Mouse (Mus musculus) B cell, adult 2 months (primary cell): ENCODE measurements around the gene Ski.
A peak's percentile ranks its signal among the peaks of the same experiment; 100 is the strongest.

Source experiments
- DNase-seq, 2 experiments: peaks; one replicate each; pipeline ENCODE4 v3.0.0; 2022

The Ski gene

DNA sequence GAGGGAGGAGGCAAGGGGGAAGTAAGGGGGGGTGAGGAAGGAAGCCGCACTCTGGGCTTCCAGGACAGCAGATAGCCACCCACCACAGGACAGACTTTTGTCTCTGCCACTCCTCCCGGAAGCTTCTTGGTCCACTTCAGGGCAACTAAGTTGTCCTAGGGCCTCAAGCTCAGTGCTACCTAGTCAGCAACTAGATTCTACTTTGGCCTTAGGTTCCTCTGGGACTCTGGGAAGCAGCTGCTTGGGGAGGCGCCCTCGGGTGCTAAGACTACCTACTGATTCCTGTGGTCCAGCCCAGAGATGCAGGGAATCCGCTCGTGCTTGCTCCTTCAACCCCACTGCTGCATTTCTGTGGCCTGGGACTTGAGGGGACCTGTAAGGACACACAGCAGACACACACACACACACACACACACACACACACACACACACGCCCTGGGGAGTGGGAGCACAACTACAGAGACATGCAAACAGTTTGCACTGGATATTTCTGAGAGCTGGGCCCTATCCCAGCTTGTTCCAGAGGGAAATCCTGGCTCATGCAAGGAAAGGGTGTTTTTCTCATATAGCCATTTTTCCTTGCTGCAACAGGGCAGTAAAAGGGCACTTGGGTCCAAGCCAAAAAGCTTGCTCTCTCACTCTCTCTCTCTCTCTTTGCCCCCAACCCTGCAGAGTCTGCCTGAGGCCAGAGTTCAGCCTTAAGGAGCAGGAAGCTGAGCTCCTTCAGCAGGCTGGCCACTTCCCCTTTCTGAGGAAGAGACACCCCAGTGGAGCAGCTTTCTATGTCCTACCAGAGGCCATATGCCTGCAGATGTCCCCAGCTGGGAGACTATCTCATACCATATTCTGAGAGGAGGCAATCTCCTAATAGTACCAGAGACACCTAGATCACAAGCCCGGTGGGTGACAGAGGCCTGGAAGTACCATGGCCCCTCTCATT is 12.2 kb upstream of the Ski start:
- DNase-seq, result peak; percentile 52 to 58

DNA sequence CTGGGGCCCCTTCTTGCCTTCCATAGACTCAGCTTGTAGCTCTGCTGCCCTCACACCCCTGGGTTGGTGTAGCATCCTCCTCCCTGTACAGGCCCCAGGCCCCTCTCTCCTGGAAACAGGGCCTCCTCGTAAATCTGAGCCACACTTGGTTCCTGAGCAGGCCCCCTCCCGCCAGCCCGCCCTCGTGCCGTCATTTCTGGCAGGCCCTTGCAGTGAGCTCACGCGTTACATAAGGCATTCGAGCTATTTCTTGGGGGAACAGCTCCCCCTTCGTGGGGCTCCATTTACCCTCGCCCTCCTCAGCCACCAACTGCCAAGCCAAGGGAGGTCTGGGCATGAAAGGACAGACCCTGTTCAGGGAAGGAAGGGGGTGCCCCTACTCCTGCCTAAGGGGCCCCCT is 11.5 kb upstream of the Ski start:
- DNase-seq, result peak in 1 of 2 experiments; percentile 11

- no peak for DNase-seq
Measured at GRCm38 (mm10) chr4:155228461-155228860, 6.1 kb upstream of the Ski start.

DNA sequence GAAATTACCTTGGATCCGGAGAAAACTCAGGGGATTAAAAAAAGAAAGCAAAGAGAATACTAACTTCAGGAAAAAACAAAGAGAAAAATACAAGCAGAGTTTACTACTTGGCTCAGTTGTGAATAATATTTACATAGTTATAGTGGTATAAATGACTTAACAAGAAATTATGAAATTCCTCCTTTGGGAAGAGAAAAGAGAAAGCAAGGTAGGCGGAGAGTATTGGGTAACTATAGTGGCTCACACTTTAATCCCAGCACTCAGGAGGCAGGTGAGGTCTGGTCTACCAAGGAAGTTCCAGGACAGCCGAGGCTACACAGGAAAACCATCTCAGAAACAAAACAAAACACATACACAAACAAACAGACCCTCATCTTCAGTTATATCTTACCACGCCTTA is 5.6 kb upstream of the Ski start:
- no peak for DNase-seq

GRCm38 (mm10) chr4:155225918-155226317 is 3.5 kb upstream of the Ski start:
- no peak for DNase-seq

GRCm38 (mm10) chr4:155223594-155224528 is 1.5 kb upstream of the Ski start:
- DNase-seq, result no peak

- DNase-seq, result peak; percentile 98
Measured at GRCm38 (mm10) chr4:155222841-155223593, 625 bp upstream of the Ski start.

GRCm38 (mm10) chr4:155221599-155222551 is 517 bp downstream of the Ski start:
- DNase-seq, result peak; percentile 59 to 66

DNA sequence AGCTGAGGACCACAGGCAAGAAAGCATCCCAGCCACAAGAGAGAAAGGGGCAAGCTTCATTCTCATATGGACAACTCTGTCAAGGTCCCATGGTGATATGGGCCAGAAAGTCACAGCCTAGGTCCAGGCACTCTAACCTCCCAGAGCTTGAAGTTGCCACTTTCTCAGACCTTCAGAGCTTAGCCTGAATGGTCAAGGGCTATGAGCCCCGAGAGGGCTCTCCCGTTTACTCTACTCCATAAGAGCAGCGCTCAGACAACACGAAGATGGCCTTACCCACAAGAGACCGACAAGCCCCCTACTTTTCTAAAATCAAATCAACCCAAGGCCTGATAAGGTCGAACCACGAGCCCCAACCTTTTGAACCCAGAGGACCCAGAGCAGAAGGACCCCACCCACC is 1.3 kb downstream of the Ski start:
- DNase-seq, result no peak

DNA sequence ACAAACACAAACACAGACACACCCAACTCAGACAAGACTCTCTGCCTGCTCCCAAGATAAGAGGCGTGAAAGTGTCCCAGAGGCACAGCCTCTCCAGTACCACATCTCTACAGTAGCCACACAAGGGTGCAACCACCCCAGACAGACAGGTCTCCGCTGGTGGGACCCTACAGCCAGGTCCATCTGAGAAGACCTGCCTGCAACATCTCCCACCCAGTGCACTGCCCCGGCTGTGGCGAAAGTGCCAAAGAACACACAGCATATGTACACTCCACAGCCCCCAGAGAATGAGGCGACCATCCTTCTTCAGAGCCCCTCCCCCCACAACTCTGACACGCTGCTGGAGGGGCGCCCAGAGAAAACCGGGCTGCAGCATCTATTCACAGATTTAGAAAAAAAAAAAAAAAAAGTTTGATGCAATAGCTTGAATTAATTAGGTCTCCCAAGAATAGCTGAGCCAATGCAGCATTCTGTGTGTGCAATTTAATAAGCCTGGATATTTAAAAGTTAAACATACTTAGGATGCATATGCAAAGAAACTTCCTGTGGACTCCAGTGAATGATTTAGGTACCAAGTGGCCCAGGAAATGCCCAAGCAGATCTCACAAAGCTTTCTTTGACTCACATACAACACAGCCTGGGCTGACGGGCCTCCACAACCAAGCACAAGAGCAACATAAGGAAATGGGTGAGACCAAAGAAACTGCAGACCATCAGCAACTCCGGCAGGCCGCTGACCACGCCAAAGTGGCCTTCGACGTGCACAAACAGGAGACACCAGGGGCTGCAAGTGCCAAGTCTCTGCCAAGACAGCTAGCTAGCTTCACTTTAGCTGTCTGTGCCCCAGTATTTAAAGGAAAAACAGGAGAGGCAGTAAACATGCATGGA is 1.9 kb downstream of the Ski start:
- peak; percentile 15 to 19 for DNase-seq

DNA sequence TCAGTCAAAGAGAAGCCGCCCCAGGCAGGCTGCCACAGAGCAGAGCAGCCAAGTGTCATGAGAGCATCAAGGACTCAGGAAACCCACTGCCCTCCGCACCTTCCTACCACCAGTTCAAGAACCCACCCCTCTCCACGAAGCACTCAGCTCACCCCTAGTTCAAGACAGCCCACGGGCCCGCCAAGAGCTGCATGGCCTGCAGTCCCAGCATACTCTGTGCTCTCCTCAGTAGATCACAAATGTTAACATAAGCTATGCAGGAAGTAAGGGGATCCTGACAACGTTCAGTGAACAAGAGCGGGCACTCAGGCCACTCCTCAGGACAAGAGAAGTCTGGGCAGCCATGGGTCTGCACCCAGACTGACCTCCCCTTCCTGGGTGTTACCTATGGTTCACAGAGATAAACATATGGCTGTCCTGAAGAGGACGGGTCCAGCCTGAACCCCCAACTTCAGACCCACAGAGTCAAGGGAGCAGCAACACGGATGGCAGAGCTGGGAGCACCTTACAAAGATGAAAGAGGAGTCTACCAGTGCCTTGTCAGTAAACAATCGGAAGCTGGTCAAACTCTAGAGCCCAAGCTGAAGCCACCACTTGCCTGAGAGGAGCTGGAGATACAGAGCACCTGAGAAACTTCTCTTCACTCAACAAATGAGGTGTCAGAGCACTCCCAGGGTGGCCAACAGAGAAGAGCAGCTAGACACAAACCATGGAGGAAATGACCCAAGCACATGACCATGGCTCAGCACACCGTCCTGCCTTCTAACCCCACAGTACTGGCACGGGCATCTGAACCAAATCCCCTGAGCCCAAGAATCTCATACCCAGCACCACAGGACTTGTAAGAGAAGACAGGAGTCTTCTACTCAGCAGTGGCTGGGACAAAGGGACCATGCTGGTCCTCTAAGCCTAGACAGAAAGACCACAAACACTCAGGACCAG is 2.9 kb downstream of the Ski start:
- peak in 1 of 2 experiments; percentile 28 for DNase-seq

DNA sequence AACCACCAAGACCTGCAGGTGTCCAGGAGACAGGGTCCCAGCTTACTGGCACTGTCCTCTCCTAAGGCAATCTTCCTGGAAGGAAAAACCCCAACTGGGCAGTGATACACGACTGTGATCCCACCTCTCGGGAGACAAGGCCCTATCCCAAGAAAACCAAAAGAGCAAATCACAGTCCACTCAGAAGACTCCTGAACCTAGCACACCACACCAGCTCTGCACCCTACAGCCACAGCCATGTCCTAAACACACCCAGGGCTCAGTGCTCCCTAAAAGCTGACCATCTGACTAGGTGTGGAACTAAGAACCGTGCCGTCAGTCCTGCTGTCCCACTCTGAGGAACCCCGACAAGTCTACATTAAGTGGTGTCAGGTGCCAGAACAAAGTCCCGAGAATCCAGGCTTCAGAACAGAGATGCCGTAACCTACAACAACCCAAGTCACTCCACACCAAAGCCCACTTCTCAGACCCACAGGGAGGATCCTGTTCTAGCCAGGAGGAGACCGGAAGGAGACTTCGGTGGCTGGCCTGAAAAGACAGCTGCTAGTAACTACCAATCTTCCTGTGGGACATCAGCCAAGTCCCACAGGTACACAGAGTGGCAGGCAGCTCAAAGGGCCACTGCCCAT is 4.2 kb downstream of the Ski start:
- no peak for DNase-seq

DNA sequence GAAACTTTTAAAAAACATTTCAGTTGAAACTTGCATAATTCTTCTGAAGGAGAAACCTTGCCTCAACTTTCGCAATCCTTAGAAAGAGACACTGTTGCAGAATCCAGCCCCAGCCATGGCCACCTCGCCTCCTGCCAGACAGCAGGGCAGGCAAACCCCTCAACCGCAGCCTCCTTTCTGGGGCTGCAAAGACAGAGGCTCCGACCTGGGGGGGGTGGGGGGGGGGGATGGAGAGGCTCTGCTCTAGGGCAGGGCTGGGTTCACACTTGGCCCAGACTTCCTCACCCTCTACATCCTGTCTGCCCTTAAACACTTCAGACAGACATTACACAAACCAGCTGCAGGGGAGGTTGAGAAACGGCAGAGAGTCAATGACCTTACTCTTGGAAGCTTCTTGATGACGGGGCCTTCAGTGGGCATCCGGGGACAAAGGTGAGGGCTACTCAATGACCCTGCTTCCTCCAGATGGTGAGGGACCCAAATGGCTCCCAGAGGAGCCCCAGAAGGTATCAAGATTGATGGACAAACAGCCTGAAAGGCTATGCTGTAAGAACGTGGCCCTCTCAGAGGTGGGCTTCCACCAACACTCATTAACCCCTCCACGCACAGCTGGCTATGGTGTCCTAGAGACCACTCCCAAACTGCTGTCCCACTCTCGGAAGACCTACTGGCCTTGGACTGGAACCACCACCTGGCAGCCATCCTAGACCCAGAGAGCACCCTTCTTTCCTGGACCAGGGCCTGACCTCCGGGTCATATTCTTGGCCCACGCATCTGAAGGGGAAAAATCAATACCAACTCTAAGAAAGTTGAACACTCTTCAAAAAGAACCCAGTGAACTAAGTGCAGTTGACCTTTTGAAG is 4.9 kb downstream of the Ski start:
- DNase-seq, result peak; percentile 33 to 36

DNA sequence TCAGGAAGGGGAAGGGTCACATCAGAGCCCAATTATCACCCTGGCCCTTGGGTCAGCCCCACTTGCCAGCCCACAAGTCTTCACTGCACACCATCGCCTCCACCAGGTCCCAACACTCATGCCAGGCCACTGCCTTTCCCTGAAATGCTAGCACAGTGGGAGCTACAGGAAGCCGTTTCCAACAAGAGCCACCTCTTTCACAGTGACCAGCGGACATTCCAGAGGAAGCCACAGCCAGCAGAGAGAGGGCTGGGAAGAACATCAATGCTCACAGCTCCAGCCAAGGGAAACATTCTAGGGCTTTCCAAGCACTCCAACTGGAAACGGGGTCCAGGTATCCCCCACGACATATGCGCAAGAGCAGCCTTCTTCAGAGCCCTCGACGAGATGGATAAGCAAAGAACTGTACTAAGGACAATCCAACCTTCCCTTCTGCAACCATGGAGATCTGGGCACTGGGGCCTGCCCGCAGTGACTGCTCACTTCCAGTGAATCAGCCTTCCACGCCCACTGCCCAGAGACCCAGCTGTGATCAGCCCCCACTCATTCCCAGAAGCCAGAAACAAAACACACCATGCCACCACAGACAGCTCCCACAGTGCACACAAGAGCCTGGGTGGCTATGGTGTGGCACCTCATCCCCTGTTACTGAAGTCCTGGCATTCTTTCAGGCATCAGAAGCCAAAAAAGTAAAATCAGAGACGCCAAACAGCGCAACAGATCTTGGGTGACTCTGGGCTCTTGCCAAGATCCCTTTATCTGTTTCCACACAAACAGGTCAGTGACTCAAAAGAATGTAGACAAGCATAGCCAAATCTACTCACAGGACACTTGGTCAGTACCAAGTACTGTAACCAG is 6.4 kb downstream of the Ski start:
- DNase-seq, result no peak

DNA sequence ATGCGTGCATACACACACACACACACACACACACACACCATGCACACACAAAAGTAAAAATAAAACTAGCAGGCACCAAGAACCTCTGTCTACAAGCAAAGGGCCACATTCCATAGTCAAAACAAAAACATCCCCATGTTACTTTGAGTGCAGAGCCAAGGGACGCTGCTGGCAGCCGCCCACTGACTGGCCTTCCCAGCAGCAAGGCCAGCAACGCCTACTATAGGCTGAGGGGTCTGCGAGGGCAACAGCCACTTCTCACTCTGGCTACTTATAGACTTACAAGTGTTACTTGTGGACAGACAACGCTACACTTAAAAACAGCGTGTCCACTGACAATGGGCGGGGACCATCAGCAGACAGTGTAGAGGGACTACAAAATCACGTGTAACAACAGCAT is 7.2 kb downstream of the Ski start:
- no peak for DNase-seq

- DNase-seq, result no peak
Measured at GRCm38 (mm10) chr4:155214793-155215192, 7.6 kb downstream of the Ski start.

GRCm38 (mm10) chr4:155214188-155214587 is 8.2 kb downstream of the Ski start:
- no peak for DNase-seq
